Mouse (Mus musculus) heart, postnatal 0 days (tissue): Measurements from ENCODE around the gene Epor.

ENCODE experiments used
- CTCF ChIP-seq: IDR thresholded peaks from 2 replicates; pipeline ENCODE4 v1.5.1; 2016; ENCODE audit warnings: antibody characterized with exemption, control low read depth, low read depth
- EP300 ChIP-seq: IDR thresholded peaks from 2 replicates; pipeline ENCODE4 v1.6.1; 2016; ENCODE audit warnings: antibody characterized with exemption, low read depth

DNA sequence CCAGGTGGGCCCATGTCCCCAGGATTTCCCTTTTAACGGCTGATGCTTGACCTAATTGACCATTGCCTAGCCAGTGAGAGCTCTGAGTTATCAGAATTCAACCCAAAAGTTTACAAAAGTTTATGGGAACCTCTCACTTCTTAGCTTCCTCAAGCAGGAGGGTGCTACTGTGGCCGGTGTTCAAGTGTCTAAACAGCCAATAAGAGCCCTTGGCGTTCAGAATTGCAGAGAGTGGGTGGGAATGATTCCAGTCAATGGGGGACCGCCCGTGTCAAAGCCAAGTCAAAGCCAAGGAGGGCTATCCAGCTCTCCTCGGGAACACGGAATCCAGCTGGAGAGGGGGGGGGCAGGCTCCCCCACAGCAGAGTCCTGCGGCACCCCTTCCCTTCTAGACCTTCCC is 15.2 kb downstream of the Epor start:
- TF ChIP-seq CTCF (no peak), EP300 (no peak)
